Mouse (Mus musculus): ENCODE results near the gene Slc35f4.

The Slc35f4 gene

DNA sequence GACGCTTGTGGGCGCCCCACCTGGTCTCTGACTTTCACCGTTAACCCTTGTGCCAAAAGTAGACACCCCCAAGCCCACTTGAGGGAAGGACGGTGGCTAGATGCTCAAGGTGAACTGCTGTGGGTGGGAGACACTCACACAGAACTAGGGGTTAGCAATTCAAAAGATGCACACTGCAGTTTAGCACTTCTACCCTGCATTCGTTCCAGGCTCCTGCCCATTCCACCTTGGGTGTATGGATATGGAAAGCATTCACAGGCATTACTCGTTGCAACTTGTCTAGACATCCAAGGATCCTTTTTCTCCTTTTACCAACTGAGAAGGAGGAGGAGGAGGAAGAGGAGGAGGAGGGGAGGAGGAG is at the start of gene Slc35f4:
Slc35f4 (minus strand) TSS at position 116 of the 361 bp plus-strand sequence.
- DNase-seq (ENCODE audit: low read depth): no peak

DNA sequence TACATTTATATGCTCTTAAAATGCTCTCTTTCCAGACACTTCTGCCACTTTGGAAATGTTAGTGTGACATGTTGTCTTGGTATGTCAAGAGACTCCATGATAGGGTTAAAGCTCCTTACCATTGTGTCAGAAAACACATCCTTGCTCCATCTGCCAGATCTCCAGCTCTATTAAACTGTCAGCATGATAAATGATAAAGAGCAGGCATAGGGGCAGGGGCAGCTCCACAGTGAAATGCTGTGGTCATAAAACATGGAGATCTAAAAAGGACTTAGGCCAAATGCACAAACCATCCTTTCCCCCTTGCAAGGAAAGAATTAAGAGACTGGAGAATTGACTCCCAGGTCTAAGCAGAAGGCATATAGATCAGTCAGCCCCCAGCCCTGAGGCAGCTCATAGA is 42.5 kb upstream of the Slc35f4 start:
- no peak for DNase-seq (ENCODE audit: low read depth)

DNA sequence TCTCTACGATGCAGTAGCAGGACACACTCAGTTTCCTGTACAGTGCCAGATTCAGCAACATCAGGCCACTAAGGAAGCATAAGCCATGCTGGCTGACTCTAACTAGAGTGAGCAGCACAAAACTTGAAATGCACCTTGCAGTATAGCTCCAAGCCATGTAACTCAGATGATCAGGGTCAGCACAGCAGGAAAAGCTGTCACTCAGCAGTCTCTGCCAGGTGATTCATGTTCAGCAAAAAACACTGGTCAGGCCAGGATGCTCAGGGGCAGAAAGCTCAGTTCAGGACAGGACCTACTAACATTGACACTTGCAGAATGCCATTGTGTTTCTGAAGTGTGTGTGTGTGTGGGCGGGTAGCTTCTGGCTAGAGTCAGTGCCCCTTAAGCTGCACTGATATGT is 34.9 kb upstream of the Slc35f4 start:
- DNase-seq (ENCODE audit: low read depth): no peak

DNA sequence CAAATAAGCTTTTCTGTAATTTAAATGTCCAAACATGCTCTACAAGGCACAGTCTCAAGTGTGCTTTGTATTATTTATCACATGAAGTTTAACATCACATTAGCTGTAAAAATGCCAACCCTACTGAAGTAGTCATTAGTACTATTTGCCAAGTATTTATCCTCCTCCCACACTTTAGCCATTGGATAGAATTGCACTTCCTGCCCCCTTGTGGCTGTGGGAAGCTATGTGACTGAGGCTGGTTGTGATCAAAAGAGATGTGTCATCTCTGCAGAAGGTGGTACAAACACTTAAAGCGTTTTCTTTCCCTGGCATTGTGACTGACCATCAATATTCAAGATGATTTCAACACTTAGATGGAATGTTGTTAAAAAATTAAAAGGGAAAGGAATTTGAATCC is 14.3 kb upstream of the Slc35f4 start:
- DNase-seq (ENCODE audit: low read depth): no peak

DNA sequence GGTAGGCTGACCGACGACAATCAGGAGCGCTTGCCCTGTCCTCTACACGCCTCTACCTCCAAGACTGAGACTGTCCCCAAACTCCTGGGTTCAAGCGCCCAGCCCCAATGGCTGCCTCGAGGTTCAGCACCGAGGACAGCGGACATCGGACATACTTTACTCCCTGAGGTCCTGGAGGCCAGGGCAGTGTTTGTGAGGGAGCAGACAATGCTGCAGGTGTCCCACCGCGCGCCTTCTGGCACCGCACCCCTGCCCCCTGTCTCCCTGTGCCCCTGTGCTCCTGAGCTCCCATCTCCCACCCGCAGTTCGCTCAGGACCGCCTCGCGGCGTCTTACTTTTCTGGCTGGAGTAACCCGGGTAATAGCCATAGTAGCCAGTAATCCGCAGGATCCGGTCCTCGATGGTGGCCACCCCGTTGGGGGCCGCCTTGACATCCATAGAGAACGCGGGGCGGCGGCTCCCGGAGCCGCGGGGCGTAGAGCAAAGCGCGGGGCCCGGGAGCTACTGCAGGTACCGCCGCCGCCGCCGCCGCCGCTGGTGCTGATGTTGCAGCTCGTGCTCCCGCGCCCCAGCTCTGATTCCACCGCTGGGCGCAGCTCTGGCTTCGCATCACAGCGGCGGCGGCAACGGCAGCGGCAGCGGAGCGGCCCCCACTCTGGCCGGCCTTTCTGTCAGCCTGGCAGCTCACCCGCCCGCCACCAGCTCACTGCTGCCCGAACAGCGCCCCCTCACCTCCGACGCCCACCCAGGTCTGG is 493 bp downstream of the Slc35f4 start:
- DNase-seq (ENCODE audit: low read depth): no peak

DNA sequence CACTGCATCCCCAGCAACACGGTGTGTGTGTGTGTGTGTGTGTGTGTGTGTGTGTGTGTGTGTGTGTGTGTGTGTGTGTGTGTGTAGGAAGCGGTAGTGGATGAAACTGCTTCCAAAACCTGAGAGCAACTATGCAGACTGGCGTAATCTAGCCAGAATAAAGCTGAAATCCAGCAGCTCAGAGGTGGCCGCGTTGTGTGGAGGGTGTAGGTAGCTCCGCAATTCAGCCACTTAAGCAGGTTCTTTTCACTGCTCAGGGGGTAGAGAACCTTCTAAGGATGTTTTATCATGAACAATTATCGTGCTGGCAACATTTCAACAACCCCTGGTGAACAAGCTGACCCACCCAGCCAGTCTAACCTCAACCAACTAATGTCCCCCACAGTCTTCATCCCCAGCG is 1.2 kb downstream of the Slc35f4 start:
- no peak for DNase-seq (ENCODE audit: low read depth)

DNA sequence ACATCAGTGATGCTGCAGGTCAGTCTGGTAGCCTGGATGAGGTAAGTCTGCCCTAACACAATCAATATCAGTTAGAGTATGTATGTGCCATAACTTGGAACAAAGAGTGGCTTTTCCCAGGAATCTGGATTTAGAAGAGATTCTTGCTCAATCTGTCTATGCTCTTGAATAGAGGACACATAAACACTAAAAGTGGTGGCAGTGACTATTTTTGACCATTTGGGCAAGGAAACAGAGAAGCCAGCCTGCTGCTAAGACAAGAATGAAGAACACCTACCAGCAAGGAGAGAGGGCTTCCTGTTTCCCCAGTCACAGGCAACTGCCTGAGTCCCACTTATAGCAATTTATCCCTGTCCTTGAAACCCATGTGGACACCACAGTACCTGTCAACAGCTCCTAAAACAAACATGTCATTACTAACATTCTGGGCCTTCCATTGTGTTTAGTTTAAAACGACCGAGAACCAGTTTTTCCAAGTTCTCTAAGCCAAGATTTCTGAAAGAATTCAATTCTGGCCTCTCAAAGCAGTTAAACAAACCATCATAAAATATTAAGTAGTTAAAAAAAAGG is 10.7 kb downstream of the Slc35f4 start:
- DNase-seq (ENCODE audit: low read depth): no peak

DNA sequence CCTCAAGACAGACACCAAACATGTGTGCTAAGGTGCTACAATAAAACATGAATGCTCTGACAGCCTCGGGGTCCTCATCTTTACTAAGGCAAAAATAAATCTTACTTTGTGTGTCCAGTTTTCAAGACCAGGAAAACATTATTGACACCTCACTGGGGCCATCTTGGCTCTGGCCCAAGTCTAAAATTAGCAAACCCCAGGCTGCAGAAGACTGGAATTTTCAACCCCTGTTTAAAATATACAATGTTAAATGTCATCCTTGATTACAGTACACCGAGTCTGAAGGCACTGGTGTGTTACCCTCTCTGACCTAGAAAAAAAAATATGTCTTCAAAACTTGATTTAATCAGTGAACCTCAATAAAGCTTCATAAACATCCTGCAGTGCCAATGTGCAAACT is 11.7 kb downstream of the Slc35f4 start:
- no peak for DNase-seq (ENCODE audit: low read depth)

DNA sequence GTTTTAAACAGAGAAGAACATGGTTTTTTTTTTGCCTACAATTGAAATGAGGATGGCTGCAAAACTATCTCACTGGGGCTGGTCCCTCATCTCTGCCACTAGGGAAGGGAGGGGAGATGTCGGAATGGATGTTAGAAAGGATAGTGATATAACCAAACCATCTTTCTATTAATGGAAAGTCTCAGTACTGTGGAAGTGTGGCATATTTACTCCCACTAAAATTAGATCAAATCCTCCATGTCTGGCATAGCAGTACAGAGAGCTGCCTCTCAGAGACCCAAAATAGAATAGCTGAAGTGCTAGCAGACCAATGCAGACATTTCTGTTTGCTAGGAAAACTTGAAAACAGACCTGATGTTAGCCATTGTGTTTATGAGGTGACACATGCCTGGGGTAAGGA is 30.7 kb downstream of the Slc35f4 start:
- no peak for DNase-seq (ENCODE audit: low read depth)

DNA sequence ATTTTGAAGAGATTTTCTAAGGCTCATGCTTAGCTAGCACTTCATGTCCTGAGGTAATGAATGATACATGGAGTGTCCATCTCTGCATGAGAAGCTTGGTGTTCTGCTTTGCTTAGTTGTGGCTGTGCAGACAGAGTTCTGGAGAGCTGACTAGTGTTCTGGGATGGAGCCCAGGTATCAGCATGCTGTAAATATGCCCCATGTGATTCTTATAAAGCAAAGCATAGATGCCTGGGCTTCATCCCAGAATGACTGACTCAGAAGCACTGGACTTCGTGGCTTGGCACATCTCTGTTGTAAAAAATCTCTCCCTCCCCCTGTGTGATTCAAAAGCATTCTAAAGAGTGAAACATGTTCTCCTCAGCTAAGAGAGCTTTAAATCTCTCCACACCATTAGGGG is 32.1 kb downstream of the Slc35f4 start:
- no peak for DNase-seq (ENCODE audit: low read depth)

DNA sequence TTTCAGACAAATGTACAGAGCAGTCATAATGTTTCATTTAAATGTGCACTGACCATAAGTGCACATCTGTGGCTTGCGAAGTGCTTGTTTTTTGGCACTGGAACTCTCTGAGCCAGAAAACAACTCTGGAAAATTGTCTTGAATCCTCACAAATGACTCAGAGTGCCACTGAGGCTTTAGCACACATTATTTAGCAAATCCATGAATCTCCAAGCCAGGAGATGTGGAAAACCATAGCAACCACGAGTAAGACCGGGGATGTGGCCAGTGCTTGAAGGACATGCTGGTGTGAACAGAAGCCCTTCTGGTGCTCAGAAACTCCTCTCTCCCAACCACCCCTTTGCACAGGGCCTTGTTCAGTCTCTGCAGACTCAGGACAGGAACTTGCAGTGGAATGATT is 33.3 kb downstream of the Slc35f4 start:
- no peak for DNase-seq (ENCODE audit: low read depth)

DNA sequence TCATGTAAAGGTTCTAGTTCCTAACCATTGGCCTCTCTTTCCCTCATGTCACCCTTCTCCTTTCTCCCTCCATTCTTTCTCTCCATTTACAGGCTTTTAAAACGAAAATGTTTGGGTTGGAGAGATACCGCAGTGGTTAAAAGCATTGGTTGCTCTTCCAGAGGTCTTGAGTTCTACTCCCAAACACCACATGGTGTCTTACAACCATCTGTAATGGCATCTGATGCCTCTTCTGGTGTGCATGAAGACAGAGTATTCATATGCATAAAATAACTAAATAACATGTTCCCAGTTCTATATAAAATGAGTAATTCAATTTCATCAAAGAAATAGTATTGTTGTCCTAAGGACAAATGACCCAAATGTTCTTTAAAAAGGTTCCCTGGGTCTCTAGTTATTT is 49.2 kb downstream of the Slc35f4 start:
- DNase-seq (ENCODE audit: low read depth): no peak

DNA sequence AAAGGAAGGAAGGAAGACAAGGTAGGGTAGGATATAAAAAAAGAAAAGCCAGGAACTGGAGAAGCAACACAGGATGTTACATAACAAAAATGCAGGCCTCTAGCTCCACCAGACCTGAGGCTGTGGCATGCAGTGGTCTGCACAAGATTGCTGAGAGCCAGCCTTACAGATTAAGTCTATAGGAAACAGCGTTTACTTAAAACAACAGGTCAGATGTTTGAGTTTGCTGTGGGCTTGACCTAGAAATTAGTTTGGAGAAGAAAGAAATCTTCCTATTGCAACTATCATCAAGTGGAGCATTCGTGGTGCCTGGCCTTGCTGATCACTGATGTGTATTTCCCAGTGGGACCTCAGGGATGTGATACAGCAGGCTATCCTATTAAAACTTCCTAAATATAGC is 64.1 kb downstream of the Slc35f4 start:
- no peak for DNase-seq (ENCODE audit: low read depth)

DNA sequence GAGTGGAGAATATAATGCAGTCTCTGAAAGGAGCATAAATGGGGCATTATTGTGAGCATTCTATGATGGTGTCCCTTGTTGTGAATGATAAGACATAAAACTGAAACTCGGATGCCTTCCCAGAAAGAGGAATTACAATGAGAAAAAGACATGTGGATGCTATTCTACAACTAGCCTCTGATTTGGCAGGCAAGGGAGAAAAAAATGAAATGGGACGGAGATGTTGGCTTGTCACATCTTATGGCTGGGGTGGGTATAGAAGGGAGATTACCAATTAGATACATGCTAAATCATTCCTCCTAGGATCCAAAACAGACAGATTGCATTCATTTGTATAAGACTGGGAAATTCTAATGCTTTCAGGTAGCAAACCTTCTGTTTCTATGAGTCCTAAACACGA is 65.0 kb downstream of the Slc35f4 start:
- DNase-seq (ENCODE audit: low read depth): no peak

DNA sequence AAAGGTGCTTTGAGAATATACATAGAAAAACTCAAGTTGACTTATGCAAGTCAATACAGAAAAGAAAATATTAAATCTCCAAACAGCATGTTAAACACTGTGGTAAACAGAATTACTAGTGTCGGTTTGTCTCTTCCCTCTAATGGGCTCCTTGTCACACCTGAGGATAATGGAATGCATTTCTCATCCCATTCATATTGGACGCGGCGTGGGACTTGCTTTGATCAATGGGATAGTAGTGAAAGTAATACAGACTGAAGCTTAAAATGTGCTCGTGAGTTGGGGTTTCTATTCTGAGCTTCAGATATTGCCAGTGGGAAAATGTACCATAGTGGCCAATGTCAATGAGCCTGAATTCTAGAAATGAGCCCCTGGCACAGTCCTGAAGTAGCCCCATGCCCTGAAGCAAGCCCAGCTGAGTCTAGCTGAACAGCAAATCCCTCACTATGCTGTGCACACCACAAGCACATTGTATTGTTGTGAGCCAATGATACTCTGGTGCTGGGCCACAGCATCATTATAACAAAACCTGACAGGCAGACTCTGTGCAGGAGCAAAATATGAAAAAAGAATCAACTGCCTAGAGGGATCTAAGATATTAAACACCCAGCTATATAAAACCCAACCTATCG is 71.4 kb downstream of the Slc35f4 start:
- no peak for DNase-seq (ENCODE audit: low read depth)

DNA sequence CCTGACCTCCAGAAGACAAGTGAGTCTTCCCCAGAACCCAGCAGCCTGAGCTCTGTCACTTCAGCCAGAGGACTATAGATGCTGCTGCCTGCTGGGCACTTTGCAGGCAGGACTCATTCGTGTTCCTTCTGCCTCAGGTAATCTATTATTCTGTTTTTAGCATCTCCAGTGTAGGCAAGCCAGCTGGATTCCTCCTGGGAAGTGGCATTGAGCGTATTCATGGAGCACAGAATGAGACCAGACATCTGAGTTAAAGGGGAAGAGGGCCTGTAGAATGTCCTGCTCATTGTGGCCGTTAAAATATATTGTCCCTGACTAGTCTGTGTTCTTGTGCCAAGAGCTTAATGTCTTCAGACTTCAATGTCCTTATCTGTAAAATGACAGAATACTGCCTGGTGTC is 72.1 kb downstream of the Slc35f4 start:
- DNase-seq (ENCODE audit: low read depth): no peak

DNA sequence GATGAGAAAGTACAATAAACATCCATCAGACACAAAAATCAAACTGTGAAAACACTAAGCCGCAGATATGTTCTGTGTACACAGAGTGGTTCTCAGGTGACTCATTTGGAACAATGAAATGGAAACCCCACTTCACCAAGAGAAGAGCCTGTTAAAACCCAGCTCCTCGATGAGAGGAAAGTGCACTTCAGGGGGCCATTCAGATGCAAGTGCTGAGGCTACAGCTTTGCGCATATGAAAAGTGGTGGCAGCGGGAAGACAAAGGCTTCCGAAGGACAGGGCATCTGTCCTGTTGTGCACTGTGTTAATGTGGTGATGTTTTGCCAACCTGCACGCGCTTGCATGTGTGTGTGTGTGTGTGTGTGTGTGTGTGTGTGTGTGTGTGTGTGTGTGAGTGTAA is 78.2 kb downstream of the Slc35f4 start:
- no peak for DNase-seq (ENCODE audit: low read depth)

DNA sequence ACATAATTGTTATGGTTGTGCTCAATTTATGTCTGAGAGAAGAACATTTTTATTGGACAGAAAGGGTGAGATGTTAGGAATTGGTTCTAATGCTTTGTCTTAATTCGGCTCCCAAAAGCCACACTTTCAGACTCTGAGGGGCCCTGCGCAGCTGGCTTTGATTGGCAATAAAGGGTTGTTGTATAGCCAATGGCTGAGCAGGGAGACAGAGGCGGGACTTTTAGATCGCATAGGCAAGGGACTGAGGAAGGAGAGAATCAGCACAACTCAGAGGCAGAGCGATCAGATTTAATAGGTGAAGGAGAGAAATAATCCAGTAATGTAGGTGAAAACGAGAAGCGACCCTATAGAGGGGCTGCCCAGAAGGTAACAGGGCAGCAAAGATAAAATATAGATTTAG is 79.4 kb downstream of the Slc35f4 start:
- no peak for DNase-seq (ENCODE audit: low read depth)

DNA sequence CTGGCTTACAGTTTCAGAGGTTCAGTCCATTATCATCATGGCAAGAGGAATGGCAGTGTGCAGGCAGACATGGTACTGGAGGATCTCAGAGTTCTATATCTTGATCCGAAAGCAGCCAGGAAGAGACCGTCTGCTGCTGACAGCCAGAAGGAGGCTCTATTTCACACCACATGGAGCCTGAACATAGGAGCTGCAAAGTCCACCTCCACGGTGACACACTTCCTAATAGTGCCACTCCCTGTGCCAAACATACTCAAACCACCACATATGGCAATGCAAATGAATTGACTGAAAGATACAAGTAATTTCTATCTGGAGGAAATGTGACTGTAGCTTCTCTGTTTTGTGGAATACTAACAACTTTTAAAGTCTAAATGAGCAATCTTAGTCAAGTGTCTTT is 89.0 kb downstream of the Slc35f4 start:
- DNase-seq (ENCODE audit: low read depth): no peak

DNA sequence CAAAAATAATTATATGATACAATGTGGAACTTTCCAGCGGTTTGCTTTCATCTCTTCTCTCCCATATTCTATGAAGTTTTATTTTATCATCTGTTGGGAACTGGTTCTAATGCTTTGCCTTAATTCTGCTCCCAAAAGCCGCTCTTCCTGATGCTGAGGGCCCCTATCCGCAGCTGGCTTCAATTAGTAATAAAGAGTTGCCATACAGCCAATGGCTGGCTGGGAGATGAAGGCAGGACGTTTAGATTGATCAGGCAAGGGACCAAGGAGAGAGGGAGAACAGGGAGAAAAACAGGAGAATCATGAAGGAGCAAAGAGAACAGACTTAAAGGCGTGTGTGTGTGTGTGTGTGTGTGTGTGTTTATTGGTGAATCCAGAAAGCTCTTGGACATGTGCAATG is 94.0 kb downstream of the Slc35f4 start:
- no peak for DNase-seq (ENCODE audit: low read depth)

DNA sequence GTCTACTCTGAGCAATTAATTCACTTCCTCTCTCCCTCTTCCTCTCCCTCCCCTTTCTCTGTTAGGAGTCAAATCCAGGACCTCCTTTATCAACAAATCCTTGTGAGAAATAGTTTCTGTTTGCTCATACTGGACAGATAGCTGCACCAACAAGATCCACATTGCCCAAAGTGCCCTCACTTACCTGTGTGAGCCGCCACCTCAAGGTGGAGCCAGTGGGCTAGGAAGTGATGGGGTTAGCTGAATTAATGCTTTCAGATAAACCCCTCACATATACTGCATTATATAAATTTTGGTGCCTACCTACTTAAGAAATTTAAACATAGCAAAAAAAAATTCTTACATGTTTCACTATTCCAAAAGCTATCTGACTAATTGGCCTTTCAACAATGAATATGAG is 133.4 kb downstream of the Slc35f4 start:
- DNase-seq (ENCODE audit: low read depth): no peak

DNA sequence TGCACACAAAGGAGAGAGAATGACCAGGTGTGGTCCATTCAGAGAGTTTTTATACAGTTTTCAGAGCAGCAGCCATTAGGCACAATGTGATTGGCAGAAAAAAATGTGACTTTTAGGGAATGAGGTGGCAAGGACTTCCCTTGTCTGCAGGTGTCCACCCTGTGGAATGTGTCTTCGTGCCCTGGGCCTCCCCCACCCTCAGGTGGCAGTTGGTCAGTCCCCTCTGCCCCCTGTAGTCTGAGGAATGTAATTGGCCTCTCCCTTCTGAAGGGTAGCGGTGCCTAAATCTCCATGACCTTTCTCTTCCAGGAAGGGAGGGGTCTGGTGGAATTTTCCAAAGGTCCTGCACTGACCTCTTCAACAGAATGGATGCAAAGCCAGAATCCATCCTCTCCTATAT is 163.7 kb downstream of the Slc35f4 start:
- no peak for DNase-seq (ENCODE audit: low read depth)

DNA sequence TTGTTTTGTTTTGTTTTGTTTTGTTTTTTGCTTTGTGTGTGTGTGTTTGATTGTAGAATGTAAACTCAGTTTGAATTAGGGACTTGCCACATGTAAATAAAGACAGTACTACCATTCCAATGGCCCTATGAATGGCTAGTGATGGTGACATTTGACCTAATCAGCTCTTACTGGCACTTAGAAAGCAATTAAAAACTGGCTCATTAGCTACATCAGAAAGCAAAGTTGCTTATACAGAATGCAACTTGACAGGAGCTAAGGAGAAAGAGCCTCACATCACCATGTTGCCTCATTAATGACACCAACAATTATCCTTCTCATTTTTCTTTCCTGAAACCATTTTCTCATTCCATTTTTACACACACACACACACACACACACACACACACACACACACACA is 170.3 kb downstream of the Slc35f4 start:
- DNase-seq (ENCODE audit: low read depth): no peak

DNA sequence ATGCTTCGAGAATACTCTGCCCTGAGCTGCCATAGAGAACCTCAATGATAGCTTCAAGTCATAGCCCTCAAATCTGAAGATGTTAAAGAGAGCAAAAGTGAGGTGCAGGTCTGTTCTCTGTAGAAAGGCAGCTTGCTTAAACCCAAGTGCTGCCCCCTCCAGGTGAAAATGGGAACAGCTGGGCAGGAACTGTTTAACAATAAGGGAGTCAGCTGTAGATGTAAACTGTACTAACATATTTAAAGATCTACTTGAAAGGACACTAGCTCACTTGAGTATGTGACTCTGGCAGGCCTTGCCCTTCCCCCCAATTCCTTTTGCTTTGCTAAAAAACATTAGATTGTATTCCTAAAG is 177.0 kb downstream of the Slc35f4 start:
- peak; percentile 32 for DNase-seq (ENCODE audit: low read depth)
